Mouse (Mus musculus) adrenal gland, adult 2 months (tissue): ENCODE data around the gene Mapk11. TPM values are rescaled to one million over a fixed set of nuclear protein-coding genes. Genes with fewer than 3 reads are reported as not detected.

Experiments
- DNase-seq: peaks from one replicate; pipeline ENCODE4 v3.0.0; 2021
- microRNA-seq, 2 experiments: library from miRNA; unstranded; fragments of <30 nt; microRNA quantifications; one replicate each; pipeline ENCODE4 v1.2.0; 2021
- polyA plus RNA-seq: library from polyadenylated mRNA; depleted of rRNA; stranded (reverse); fragments of >200 nt; gene quantifications from 2 replicates; pipeline ENCODE4 v1.2.3, GENCODE M21; 2012; rRNA removed
- total RNA-seq, 2 experiments: library from RNA; stranded (reverse); gene quantifications; 2 replicates each; pipeline ENCODE4 v1.2.3; 2021

The Mapk11 gene
- total and polyA plus RNA-seq, 3 experiments, result 2.5 to 4.1 (median 3.6) TPM

- no peak for DNase-seq
Observed at GRCm38 (mm10) chr15:89103921-89104320, 45.5 kb downstream of the Mapk11 start.

GRCm38 (mm10) chr15:89102646-89103045, 46.8 kb downstream of the Mapk11 start:
- DNase-seq, result no peak

- DNase-seq, result no peak
Observed at GRCm38 (mm10) chr15:89100823-89101222, 48.6 kb downstream of the Mapk11 start.

- peak; percentile 3 for DNase-seq
Observed at GRCm38 (mm10) chr15:89098616-89099015, 50.8 kb downstream of the Mapk11 start.

GRCm38 (mm10) chr15:89097450-89097849, 52.0 kb downstream of the Mapk11 start:
- DNase-seq, result no peak

Small RNA genes within 50 kb of the gene (microRNA-seq; reads per million reads assigned to microRNA genes)
- gene Mir6958 (0.22 to 0.41 reads per million in 2 experiments), gene Mir7118 (0 to 0.44 reads per million in 2 experiments)

Other genes starting within 250 kb of the Mapk11 start
- under 1 TPM in 1 of 2 experiments, not detected in 1; 0.17 TPM for gene Ttll8, start 195.2 kb downstream of the Mapk11 start, total RNA-seq
- gene Ttll8, start 195.2 kb downstream of the Mapk11 start, polyA plus RNA-seq, result 0.03 TPM in 1 of 2 replicates, not detected in the other
- not detected for gene Mlc1, start 170.6 kb downstream of the Mapk11 start, total RNA-seq
- gene Mlc1, start 170.6 kb downstream of the Mapk11 start, polyA plus RNA-seq, result not detected in 2 replicates
- not detected for gene Mov10l1, start 166.7 kb downstream of the Mapk11 start, total RNA-seq
- gene Mov10l1, start 166.7 kb downstream of the Mapk11 start, polyA plus RNA-seq, result not detected in 2 replicates
- gene Panx2, start 89.9 kb downstream of the Mapk11 start, total RNA-seq, result 1 to 10 TPM in 1 of 2 experiments, under 1 TPM in 1; 0.61 to 1.3 TPM
- gene Panx2, start 89.9 kb downstream of the Mapk11 start, polyA plus RNA-seq, result 1.1 and 1.9 TPM in 2 replicates
- gene Trabd, start 74.5 kb downstream of the Mapk11 start, total RNA-seq, result 10 to 100 TPM; 27.4 to 47.7 TPM
- gene Trabd, start 74.5 kb downstream of the Mapk11 start, polyA plus RNA-seq, result 43.2 and 47.8 TPM in 2 replicates
- 10 to 100 TPM; 37.0 to 39.2 TPM for gene Selenoo, start 60.5 kb downstream of the Mapk11 start, total RNA-seq
- gene Selenoo, start 60.5 kb downstream of the Mapk11 start, polyA plus RNA-seq, result 120 and 126 TPM in 2 replicates
- 10 to 100 TPM; 11.2 to 12.3 TPM for gene Tubgcp6, start 26.5 kb downstream of the Mapk11 start, total RNA-seq
- 30.6 and 31.8 TPM in 2 replicates for gene Tubgcp6, start 26.5 kb downstream of the Mapk11 start, polyA plus RNA-seq
- 10 to 100 TPM; 10.9 to 11.2 TPM for gene Hdac10, start 20.9 kb downstream of the Mapk11 start, total RNA-seq
- gene Hdac10, start 20.9 kb downstream of the Mapk11 start, polyA plus RNA-seq, result 29.7 and 30.3 TPM in 2 replicates
- 10 to 100 TPM in 1 of 2 experiments, 1 to 10 TPM in 1; 6.7 to 10.2 TPM for gene Mapk12, start 8.9 kb downstream of the Mapk11 start, total RNA-seq
- gene Mapk12, start 8.9 kb downstream of the Mapk11 start, polyA plus RNA-seq, result 5.9 and 9.1 TPM in 2 replicates
- gene Plxnb2, start 31.2 kb upstream of the Mapk11 start, total RNA-seq, result 100 to 1,000 TPM in 1 of 2 experiments, 10 to 100 TPM in 1; 94.8 to 118 TPM
- gene Plxnb2, start 31.2 kb upstream of the Mapk11 start, polyA plus RNA-seq, result 168 and 182 TPM in 2 replicates
- 1 to 10 TPM; 5.2 to 5.7 TPM for gene Dennd6b, start 46.9 kb upstream of the Mapk11 start, total RNA-seq
- gene Dennd6b, start 46.9 kb upstream of the Mapk11 start, polyA plus RNA-seq, result 24.0 and 24.9 TPM in 2 replicates
- 10 to 100 TPM; 38.6 to 54.4 TPM for gene Ppp6r2, start 61.9 kb upstream of the Mapk11 start, total RNA-seq
- gene Ppp6r2, start 61.9 kb upstream of the Mapk11 start, polyA plus RNA-seq, result 565 and 749 TPM in 2 replicates
- 10 to 100 TPM; 75.8 to 80.8 TPM for gene Sbf1, start 165.7 kb upstream of the Mapk11 start, total RNA-seq
- 171 and 187 TPM in 2 replicates for gene Sbf1, start 165.7 kb upstream of the Mapk11 start, polyA plus RNA-seq
- not detected for gene Adm2, start 173.1 kb upstream of the Mapk11 start, total RNA-seq
- 0.17 TPM in 1 of 2 replicates, not detected in the other for gene Adm2, start 173.1 kb upstream of the Mapk11 start, polyA plus RNA-seq
- not detected for gene Miox, start 184.8 kb upstream of the Mapk11 start, total RNA-seq
- 0.21 and 0.92 TPM in 2 replicates for gene Miox, start 184.8 kb upstream of the Mapk11 start, polyA plus RNA-seq
- gene Lmf2, start 206.0 kb upstream of the Mapk11 start, total RNA-seq, result 10 to 100 TPM; 37.1 to 40.2 TPM
- gene Lmf2, start 206.0 kb upstream of the Mapk11 start, polyA plus RNA-seq, result 58.0 and 63.1 TPM in 2 replicates
- gene Ncaph2, start 206.1 kb upstream of the Mapk11 start, total RNA-seq, result 10 to 100 TPM; 61.7 to 74.8 TPM
- gene Ncaph2, start 206.1 kb upstream of the Mapk11 start, polyA plus RNA-seq, result 101 and 102 TPM in 2 replicates
- gene Sco2, start 224.2 kb upstream of the Mapk11 start, total RNA-seq, result 10 to 100 TPM; 33.9 to 36.2 TPM
- gene Sco2, start 224.2 kb upstream of the Mapk11 start, polyA plus RNA-seq, result 68.5 and 73.3 TPM in 2 replicates
- under 1 TPM in 1 of 2 experiments, not detected in 1; 0.26 TPM for gene Tymp, start 227.4 kb upstream of the Mapk11 start, total RNA-seq
- gene Tymp, start 227.4 kb upstream of the Mapk11 start, polyA plus RNA-seq, result 9.9 and 10.1 TPM in 2 replicates
- gene Odf3b, start 229.7 kb upstream of the Mapk11 start, total RNA-seq, result under 1 TPM in 1 of 2 experiments, not detected in 1; 0.52 TPM
- 2.0 TPM in 2 replicates for gene Odf3b, start 229.7 kb upstream of the Mapk11 start, polyA plus RNA-seq
- not detected for gene Klhdc7b, start 235.3 kb upstream of the Mapk11 start, total RNA-seq
- not detected in 2 replicates for gene Klhdc7b, start 235.3 kb upstream of the Mapk11 start, polyA plus RNA-seq